Mouse (Mus musculus): Measurements from ENCODE around the gene Dab1. TPM values are rescaled to one million over a fixed set of nuclear protein-coding genes. Genes with fewer than 3 reads are reported as not detected.

Gene Dab1
- total and polyA plus RNA-seq, 3 experiments: not detected

GRCm38 (mm10) chr4:104027239-104027638, 408.1 kb downstream of the Dab1 start:
- no peak overlapping the region for H3K4me3 ChIP-seq (ENCODE audit: control insufficient read depth in 1 of 2, insufficient read depth in 1 of 2, low read depth in 2 of 2, low read length in 2 of 2)
- H3K27me3 ChIP-seq (ENCODE audit: control insufficient read depth in 1 of 2, insufficient read depth in 2 of 2, low read length in 2 of 2): no peaks in the 10 kb centered on the region
- no peak overlapping the region for H3K9ac ChIP-seq (ENCODE audit: control insufficient read depth, low read depth, low read length, poor library complexity, severe bottlenecking)
- no peaks in the 10 kb centered on the region for H3K79me2 ChIP-seq (ENCODE audit: control insufficient read depth, insufficient read depth, low read length, poor library complexity)
- no peak for DNase-seq (ENCODE audit: low read depth, low spot score)
- no peaks in the 10 kb centered on the region for H3K36me3 ChIP-seq (ENCODE audit: control insufficient read depth in 1 of 2, insufficient read depth in 2 of 2, low read length in 2 of 2)
- TF ChIP-seq MXI1 (IDR thresholded peaks at IDR 0.05; ENCODE audit: low read depth, low read length): no peak
- TF ChIP-seq GATA1 (IDR thresholded peaks at IDR 0.05; ENCODE audit: low read depth, low read length): no peak
- no peak for TF ChIP-seq NRF1 (IDR thresholded peaks at IDR 0.05; ENCODE audit: insufficient read depth, low read depth, low read length, poor library complexity, severe bottlenecking)
- no peak for TF ChIP-seq GABPA (IDR thresholded peaks at IDR 0.05; ENCODE audit: low read depth, low read length)
- no peak for TF ChIP-seq E2F4 (IDR thresholded peaks at IDR 0.05; ENCODE audit: borderline replicate concordance, low read depth, low read length)
- TF ChIP-seq SIN3A (IDR thresholded peaks at IDR 0.05; ENCODE audit: low read length): no peak
- TF ChIP-seq POLR2AphosphoS2 (IDR thresholded peaks at IDR 0.05; ENCODE audit: low read length): no peak
- no peak for TF ChIP-seq ZMIZ1 (IDR thresholded peaks at IDR 0.05; ENCODE audit: low read depth, low read length)
- no peak for TF ChIP-seq TCF12 (IDR thresholded peaks at IDR 0.05; ENCODE audit: low read depth, low read length)
- no peak for TF ChIP-seq EP300 (IDR thresholded peaks at IDR 0.05; ENCODE audit: low read depth in 1 of 2, low read length in 2 of 2)
- TF ChIP-seq MAX (IDR thresholded peaks at IDR 0.05; ENCODE audit: low read length): no peak
- no peak for TF ChIP-seq POLR2AphosphoS5 (IDR thresholded peaks at IDR 0.05; ENCODE audit: borderline replicate concordance, low read depth, low read length)
- no peak for TF ChIP-seq MYB (IDR thresholded peaks at IDR 0.05; ENCODE audit: low read depth, low read length)
- TF ChIP-seq CTCF (IDR thresholded peaks at IDR 0.05 in 2 of 3, conservative IDR thresholded peaks at IDR 0.05 in 1 of 3; ENCODE audit: control insufficient read depth in 1 of 3, insufficient read depth in 1 of 3, low read depth in 2 of 3, low read length in 3 of 3, poor library complexity in 1 of 3, severe bottlenecking in 1 of 3): no peak
- TF ChIP-seq ZC3H11A (IDR thresholded peaks at IDR 0.05; ENCODE audit: low read depth, low read length): no peak
- no peak for TF ChIP-seq BHLHE40 (IDR thresholded peaks at IDR 0.05; ENCODE audit: borderline replicate concordance, low read depth, low read length)
- TF ChIP-seq RCOR1 (IDR thresholded peaks at IDR 0.05; ENCODE audit: low read depth, low read length): no peak
- no peak overlapping the region for H3K27ac ChIP-seq (ENCODE audit: control insufficient read depth, low read depth, low read length)
- no peaks in the 10 kb centered on the region for H3K4me1 ChIP-seq (ENCODE audit: control insufficient read depth in 1 of 2, insufficient read depth in 2 of 2, low read length in 2 of 2)
- no peaks in the 10 kb centered on the region for H3K9me3 ChIP-seq (replicated peaks; ENCODE audit: insufficient read depth, low read length)

DNA sequence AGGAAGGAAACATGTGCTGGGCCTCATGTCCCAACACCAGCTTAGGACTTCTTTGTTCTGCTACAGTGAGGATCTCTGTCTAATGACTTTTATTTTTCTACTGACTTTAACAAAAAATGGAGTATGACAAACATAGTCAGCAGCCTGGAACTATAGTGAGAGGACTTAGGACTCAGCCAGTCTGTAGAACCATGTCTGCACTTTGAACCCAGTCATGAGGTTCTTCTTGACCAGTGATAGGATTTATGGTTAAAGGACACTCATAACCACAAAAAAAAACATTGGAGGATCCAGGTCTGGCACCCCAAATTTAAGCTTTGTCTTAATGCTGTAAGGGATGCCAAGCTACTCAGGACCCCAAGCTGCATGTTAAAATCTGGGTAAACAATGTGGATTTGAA, 416.9 kb downstream of the Dab1 start:
- no peak for DNase-seq (ENCODE audit: low read depth, low spot score)
- H3K9me3 ChIP-seq (replicated peaks; ENCODE audit: insufficient read depth, low read length): no peaks in the 10 kb centered on the region

More for the DNA sequence above, 416.9 kb downstream of the Dab1 start:
- Histone ChIP-seq H3K9ac (ENCODE audit: control insufficient read depth, low read depth, low read length, poor library complexity, severe bottlenecking) (no peak overlapping the region), H3K4me3 (ENCODE audit: control insufficient read depth in 1 of 2, insufficient read depth in 1 of 2, low read depth in 2 of 2, low read length in 2 of 2) (no peak overlapping the region), H3K4me1 (ENCODE audit: control insufficient read depth in 1 of 2, insufficient read depth in 2 of 2, low read length in 2 of 2) (no peaks in the 10 kb centered on the region), H3K27ac (ENCODE audit: control insufficient read depth, low read depth, low read length) (no peak overlapping the region), H3K27me3 (ENCODE audit: control insufficient read depth in 1 of 2, insufficient read depth in 2 of 2, low read length in 2 of 2) (no peaks in the 10 kb centered on the region), H3K36me3 (ENCODE audit: control insufficient read depth in 1 of 2, insufficient read depth in 2 of 2, low read length in 2 of 2) (no peaks in the 10 kb centered on the region), H3K79me2 (ENCODE audit: control insufficient read depth, insufficient read depth, low read length, poor library complexity) (no peaks in the 10 kb centered on the region)
- TF ChIP-seq JUND (IDR thresholded peaks at IDR 0.05; ENCODE audit: low read depth, low read length): no peak
- no peak for TF ChIP-seq TBP (IDR thresholded peaks at IDR 0.05; ENCODE audit: low read depth, low read length)
- TF ChIP-seq E2F4 (IDR thresholded peaks at IDR 0.05; ENCODE audit: borderline replicate concordance, low read depth, low read length): no peak
- TF ChIP-seq MAX (IDR thresholded peaks at IDR 0.05; ENCODE audit: low read length): no peak
- TF ChIP-seq SMC3 (IDR thresholded peaks at IDR 0.05; ENCODE audit: low read depth, low read length): no peak
- no peak for TF ChIP-seq TCF12 (IDR thresholded peaks at IDR 0.05; ENCODE audit: low read depth, low read length)
- no peak for TF ChIP-seq NELFE (IDR thresholded peaks at IDR 0.05; ENCODE audit: low read depth, low read length)
- TF ChIP-seq MAFK (IDR thresholded peaks at IDR 0.05; ENCODE audit: borderline replicate concordance, low read depth, low read length): no peak
- TF ChIP-seq HCFC1 (IDR thresholded peaks at IDR 0.05; ENCODE audit: low read depth, low read length): no peak
- no peak for TF ChIP-seq UBTF (IDR thresholded peaks at IDR 0.05; ENCODE audit: borderline replicate concordance, insufficient read depth, low read depth, low read length)
- no peak for TF ChIP-seq CTCF (IDR thresholded peaks at IDR 0.05 in 2 of 3, conservative IDR thresholded peaks at IDR 0.05 in 1 of 3; ENCODE audit: control insufficient read depth in 1 of 3, insufficient read depth in 1 of 3, low read depth in 2 of 3, low read length in 3 of 3, poor library complexity in 1 of 3, severe bottlenecking in 1 of 3)
- TF ChIP-seq MYB (IDR thresholded peaks at IDR 0.05; ENCODE audit: low read depth, low read length): no peak
- TF ChIP-seq MAZ (IDR thresholded peaks at IDR 0.05; ENCODE audit: low read depth, low read length): no peak
- TF ChIP-seq USF1 (IDR thresholded peaks at IDR 0.05; ENCODE audit: low read depth, low read length): no peak
- TF ChIP-seq KAT2A (conservative IDR thresholded peaks at IDR 0.05; ENCODE audit: low read depth, low read length): no peak
- no peak for TF ChIP-seq NRF1 (IDR thresholded peaks at IDR 0.05; ENCODE audit: insufficient read depth, low read depth, low read length, poor library complexity, severe bottlenecking)
- no peak for TF ChIP-seq MYC (IDR thresholded peaks at IDR 0.05; ENCODE audit: low read depth, low read length)
- no peak for TF ChIP-seq ELF1 (IDR thresholded peaks at IDR 0.05; ENCODE audit: low read depth, low read length)
- no peak for TF ChIP-seq CHD1 (IDR thresholded peaks at IDR 0.05; ENCODE audit: low read depth, low read length)

All from MEL (cell line).